Mouse (Mus musculus) limb, embryonic 14.5 days (tissue): ENCODE data around the gene Olfr1231. TPM values are rescaled to one million over a fixed set of nuclear protein-coding genes. Genes with fewer than 3 reads are reported as not detected.

Experiments used
- ATAC-seq: fragments of 200-750 bp; cut with Nextera tagmentation; 2 replicates; pipeline ENCODE4 v1.8.0; 2017; ENCODE audit warnings: low read depth, moderate number of reproducible peaks, moderate TSS enrichment; ENCODE audit not compliant: low FRiP score
- DNase-seq: peaks from one replicate; pipeline ENCODE4 v3.0.0-alpha.2; 2015; ENCODE audit warnings: low spot score
- H3K27ac ChIP-seq: fragments of 300-500 bp; sonication (generic); replicated peaks from 2 replicates; pipeline ENCODE4 v1.5.1; 2014; ENCODE audit warnings: low read depth, mild to moderate bottlenecking, low read length, moderate library complexity, mixed read lengths
- H3K27me3 ChIP-seq: fragments of 300-500 bp; sonication (generic); 2 replicates; pipeline ENCODE4 v1.6.1; 2014; ENCODE audit warnings: low read length, mixed read lengths; ENCODE audit not compliant: control insufficient read depth, insufficient read depth
- H3K36me3 ChIP-seq: fragments of 300-500 bp; sonication (generic); 2 replicates; pipeline ENCODE4 v1.6.1; 2014; ENCODE audit warnings: mild to moderate bottlenecking, low read length, moderate library complexity, mixed read lengths; ENCODE audit not compliant: control insufficient read depth, insufficient read depth
- H3K4me1 ChIP-seq: fragments of 300-500 bp; sonication (generic); 2 replicates; pipeline ENCODE4 v1.6.1; 2014; ENCODE audit warnings: antibody characterized with exemption, low read length, mixed read lengths; ENCODE audit not compliant: control insufficient read depth, insufficient read depth
- H3K4me2 ChIP-seq: fragments of 300-500 bp; sonication (generic); replicated peaks from 2 replicates; pipeline ENCODE4 v1.6.1; 2014; ENCODE audit warnings: low read depth, mild to moderate bottlenecking, low read length, moderate library complexity; ENCODE audit not compliant: severe bottlenecking
- H3K4me3 ChIP-seq: fragments of 300-500 bp; sonication (generic); replicated peaks from 2 replicates; pipeline ENCODE4 v1.5.1; 2014; ENCODE audit warnings: low read length
- H3K9ac ChIP-seq: fragments of 300-500 bp; sonication (generic); 2 replicates; pipeline ENCODE4 v1.6.1; 2014; ENCODE audit warnings: mild to moderate bottlenecking, low read depth, low read length, moderate library complexity; ENCODE audit not compliant: severe bottlenecking
- H3K9me3 ChIP-seq: fragments of 300-500 bp; sonication (generic); 2 replicates; pipeline ENCODE4 v1.6.1; 2016; ENCODE audit warnings: low read length; ENCODE audit not compliant: control insufficient read depth
- POLR2A ChIP-seq: fragments of 200-500 bp; IDR thresholded peaks from 2 replicates; pipeline ENCODE4 v1.8.0; 2012; ENCODE audit warnings: inconsistent platforms, mild to moderate bottlenecking, moderate library complexity, borderline replicate concordance; ENCODE audit not compliant: insufficient read depth, insufficient read length; ENCODE audit errors: extremely low read depth
- WGBS: fragments of 180-500 bp; shearing (Covaris S2); extraction: QIAGEN DNeasy Blood & Tissue Kit; methylation state at CpG from one replicate; pipeline ENCODE4 v1.1.7; 2014; 5-methylcytosine and 5-hydroxymethylcytosine counted together
- polyA plus RNA-seq, 2 experiments: library from polyadenylated mRNA; depleted of rRNA in 1 of 2; stranded (reverse) in 1 of 2; unstranded in 1 of 2; fragments of >200 nt; fragmentation: Nextera tagmentation in 1 of 2; extraction: Ambion mirVana in 1 of 2; gene quantifications; 2 replicates each; pipeline versions ENCODE4 v1.2.1 to v1.2.3; 2012 to 2014

Olfr1231 gene
- polyA plus RNA-seq (2012; rRNA removed) (not detected in 2 replicates), polyA plus RNA-seq (2014; fragmentation: Nextera tagmentation; extraction: Ambion mirVana) (not detected in 2 replicates)

DNA sequence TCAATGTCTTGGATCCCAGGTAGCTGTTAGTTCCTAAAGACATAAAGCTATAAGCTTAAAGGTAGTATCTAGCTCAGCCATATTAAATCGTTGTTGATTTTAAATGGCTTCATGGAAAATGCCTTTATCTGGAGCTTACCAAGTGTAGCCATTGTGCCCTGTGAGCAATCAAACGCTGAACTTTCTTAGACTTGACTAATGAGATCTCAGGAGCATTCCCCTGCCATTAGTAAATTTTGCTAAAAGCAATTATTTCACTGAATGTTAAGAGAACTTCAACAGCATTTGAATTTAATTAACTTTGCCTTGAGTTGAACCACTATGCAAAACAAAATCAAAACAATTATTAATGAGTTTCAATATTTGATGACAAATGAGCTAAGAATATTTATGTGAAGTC is at the start of gene Olfr1231:
Gene Olfr1231, minus strand, starts transcription at position 101 of the 400 bp plus-strand sequence.
- 71% methylated on average over 2 of the region's 2 CpGs for WGBS
- DNase-seq (no peak), ATAC-seq (no peak)
- Histone ChIP-seq H3K4me3 (no peak within 1 kb of the TSS), H3K4me1 (no peaks in the 10 kb centered on the region), H3K27me3 (no peaks in the 10 kb centered on the region), H3K4me2 (no peak within 1 kb of the TSS), H3K9me3 (no peaks in the 10 kb centered on the region), H3K27ac (no peak within 1 kb of the TSS), H3K36me3 (no peaks in the 10 kb centered on the region), H3K9ac (no peak within 1 kb of the TSS)
- TF ChIP-seq POLR2A, result no peak

GRCm38 (mm10) chr2:89342298-89342697 is 35.4 kb upstream of the Olfr1231 start, which contains the start of gene Olfr1233:
Gene Olfr1233, minus strand, starts transcription at chr2:89342398.
- H3K36me3 ChIP-seq, result no peaks in the 10 kb centered on the region
- H3K4me3 ChIP-seq, result no peak within 1 kb of the TSS

GRCm38 (mm10) chr2:89329575-89329974 is 22.7 kb upstream of the Olfr1231 start, which contains the start of gene Olfr1232:
Gene Olfr1232, minus strand, starts transcription at chr2:89329675.
- no peak for ATAC-seq
- Histone ChIP-seq H3K9me3 (no peaks in the 10 kb centered on the region), H3K4me1 (no peaks in the 10 kb centered on the region), H3K36me3 (no peaks in the 10 kb centered on the region), H3K27me3 (no peaks in the 10 kb centered on the region), H3K27ac (no peak within 1 kb of the TSS), H3K4me3 (no peak within 1 kb of the TSS), H3K9ac (no peak within 1 kb of the TSS), H3K4me2 (no peak within 1 kb of the TSS)
- no peak for TF ChIP-seq POLR2A
- no peak for DNase-seq

More at GRCm38 (mm10) chr2:89342298-89342697, 35.4 kb upstream of the Olfr1231 start, which contains the start of gene Olfr1233:
- Histone ChIP-seq H3K27ac (no peak within 1 kb of the TSS), H3K9ac (no peak within 1 kb of the TSS), H3K4me2 (no peak within 1 kb of the TSS), H3K9me3 (no peaks in the 10 kb centered on the region), H3K4me1 (no peaks in the 10 kb centered on the region), H3K27me3 (no peaks in the 10 kb centered on the region)
- no peak for TF ChIP-seq POLR2A
- DNase-seq, result no peak
- no peak for ATAC-seq

GRCm38 (mm10) chr2:89297168-89297567 is 9.7 kb downstream of the Olfr1231 start, which contains the start of gene Olfr1230:
Gene Olfr1230, minus strand, starts transcription at chr2:89297268.
- no peaks in the 10 kb centered on the region for H3K9me3 ChIP-seq
- WGBS, result 85% methylated on average over 1 of the region's 1 CpGs
- no peak within 1 kb of the TSS for H3K4me2 ChIP-seq

DNA sequence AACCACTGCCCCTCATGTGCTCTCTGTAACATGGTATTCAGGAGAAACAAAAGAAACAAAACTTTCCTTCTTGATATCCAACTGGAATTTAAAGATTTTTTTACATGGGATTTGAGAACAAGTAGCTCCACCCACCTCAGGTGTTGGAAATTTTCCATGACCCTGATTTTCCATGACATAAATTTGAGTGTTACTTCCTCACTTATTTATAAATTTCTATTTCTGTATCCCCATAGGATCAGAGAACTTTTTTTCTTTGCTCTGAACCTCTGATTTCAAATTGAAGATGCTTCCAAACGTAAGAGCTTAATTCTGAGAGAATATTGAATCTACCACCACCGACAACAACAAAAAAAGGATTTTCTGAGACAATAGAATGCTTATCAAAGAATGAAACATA is 19.0 kb downstream of the Olfr1231 start, which contains the start of gene Olfr1229:
Gene Olfr1229, minus strand, starts transcription at position 101 of the 400 bp plus-strand sequence.
- Histone ChIP-seq H3K27ac (no peak within 1 kb of the TSS), H3K36me3 (no peaks in the 10 kb centered on the region), H3K9ac (no peak within 1 kb of the TSS), H3K4me3 (no peak within 1 kb of the TSS), H3K4me2 (no peak within 1 kb of the TSS), H3K9me3 (no peaks in the 10 kb centered on the region), H3K27me3 (no peaks in the 10 kb centered on the region), H3K4me1 (no peaks in the 10 kb centered on the region)
- no peak for ATAC-seq
- 80% methylated on average over 2 of the region's 2 CpGs for WGBS
- TF ChIP-seq POLR2A, result no peak
- no peak for DNase-seq

More at GRCm38 (mm10) chr2:89297168-89297567, 9.7 kb downstream of the Olfr1231 start, which contains the start of gene Olfr1230:
- Histone ChIP-seq H3K27me3 (no peaks in the 10 kb centered on the region), H3K36me3 (no peaks in the 10 kb centered on the region), H3K4me3 (no peak within 1 kb of the TSS), H3K27ac (no peak within 1 kb of the TSS), H3K9ac (no peak within 1 kb of the TSS), H3K4me1 (no peaks in the 10 kb centered on the region)
- TF ChIP-seq POLR2A, result no peak
- ATAC-seq (no peak), DNase-seq (no peak)
